Mouse (Mus musculus): ENCODE results near the gene Mta3. TPM values are rescaled to one million over a fixed set of nuclear protein-coding genes. Genes with fewer than 3 reads are reported as not detected.

Mta3 gene
- polyA plus RNA-seq, 1 experiment from 2014 or later = 43.6 TPM

DNA sequence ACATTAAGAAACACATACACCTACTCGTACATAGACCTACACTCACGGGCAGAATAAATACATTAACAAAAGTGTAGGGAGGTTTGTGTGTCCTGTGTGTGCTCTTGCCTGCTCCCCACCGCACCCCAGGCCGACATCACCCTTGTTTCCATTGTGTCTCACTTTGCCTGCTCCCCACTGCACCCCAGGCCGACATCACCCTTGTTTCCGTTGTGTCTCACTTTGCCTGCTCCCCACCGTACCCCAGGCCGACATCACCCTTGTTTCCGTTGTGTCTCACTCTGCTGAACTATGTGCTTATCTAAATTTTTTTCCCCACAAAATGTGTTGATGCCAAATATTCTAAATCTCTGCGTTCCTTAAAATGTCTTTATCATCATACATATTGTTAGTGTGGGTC lies 15.2 kb downstream of the Mta3 start:
- 82% methylated on average over 10 of the region's 10 CpGs for WGBS
- Histone ChIP-seq H3K27ac (ENCODE audit: low read length) (no peak overlapping the region), H3K36me3 (ENCODE audit: control insufficient read depth, insufficient read depth) (peaks cover 20% of the 10 kb centered on the region), H3K4me2 (ENCODE audit: low read depth, low read length) (no peak overlapping the region), H3K9ac (ENCODE audit: low read length) (no peak overlapping the region), H3K27me3 (ENCODE audit: control insufficient read depth, insufficient read depth, low read length) (no peaks in the 10 kb centered on the region), H3K9me3 (replicated peaks; ENCODE audit: control insufficient read depth, low read length) (peaks cover 5% of the 10 kb centered on the region; the same call in 1 of the 2 replicates), H3K4me1 (ENCODE audit: control insufficient read depth, insufficient read depth, low read length) (peaks cover 6% of the 10 kb centered on the region; the same call in 1 of the 2 replicates), H3K4me3 (ENCODE audit: low read length) (no peak overlapping the region)
- ATAC-seq (replicated peaks; ENCODE audit: extremely low read depth, insufficient read depth, low FRiP score) = no peak

GRCm38 (mm10) chr17:83723064-83723463 lies 17.1 kb downstream of the Mta3 start:
- peak; percentile 60; the same call in 1 of the 2 replicates for ATAC-seq (replicated peaks; ENCODE audit: extremely low read depth, insufficient read depth, low FRiP score)
- Histone ChIP-seq H3K9ac (ENCODE audit: low read length) (no peak overlapping the region), H3K9me3 (replicated peaks; ENCODE audit: control insufficient read depth, low read length) (no peaks in the 10 kb centered on the region), H3K27ac (ENCODE audit: low read length) (no peak overlapping the region), H3K4me2 (ENCODE audit: low read depth, low read length) (no peak overlapping the region; the same call in 1 of the 2 replicates), H3K4me3 (ENCODE audit: low read length) (no peak overlapping the region), H3K36me3 (ENCODE audit: control insufficient read depth, insufficient read depth) (peaks cover 4% of the 10 kb centered on the region; the same call in 1 of the 2 replicates), H3K4me1 (ENCODE audit: control insufficient read depth, insufficient read depth, low read length) (peaks cover 6% of the 10 kb centered on the region; the same call in 1 of the 2 replicates), H3K27me3 (ENCODE audit: control insufficient read depth, insufficient read depth, low read length) (no peaks in the 10 kb centered on the region)
- 47% methylated on average over 9 of the region's 9 CpGs for WGBS

DNA sequence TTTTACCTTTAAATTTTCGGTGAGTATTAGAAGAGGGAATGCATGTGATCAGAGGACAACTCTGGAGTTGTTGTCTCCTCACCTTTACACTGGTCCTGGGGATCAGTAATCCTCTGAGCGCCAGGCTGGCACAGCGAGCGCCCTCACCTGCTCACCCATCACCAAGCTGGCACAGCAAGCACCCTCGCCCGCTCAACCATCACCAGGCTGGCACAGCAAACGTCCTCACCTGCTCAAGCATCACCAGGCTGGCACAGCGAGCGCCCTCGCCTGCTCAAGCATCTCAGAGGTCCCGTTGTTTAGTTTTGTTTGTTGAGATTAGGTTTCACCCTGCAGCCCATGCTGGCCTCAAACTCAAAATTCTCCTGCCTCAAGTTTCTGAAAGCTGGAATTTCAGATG lies 20.5 kb downstream of the Mta3 start:
- Histone ChIP-seq H3K4me3 (ENCODE audit: low read length) (no peak overlapping the region), H3K9ac (ENCODE audit: low read length) (no peak overlapping the region), H3K36me3 (ENCODE audit: control insufficient read depth, insufficient read depth) (peaks cover 4% of the 10 kb centered on the region; the same call in 1 of the 2 replicates), H3K9me3 (replicated peaks; ENCODE audit: control insufficient read depth, low read length) (no peaks in the 10 kb centered on the region), H3K4me1 (ENCODE audit: control insufficient read depth, insufficient read depth, low read length) (peaks cover 6% of the 10 kb centered on the region; the same call in 1 of the 2 replicates), H3K4me2 (ENCODE audit: low read depth, low read length) (no peak overlapping the region), H3K27me3 (ENCODE audit: control insufficient read depth, insufficient read depth, low read length) (no peaks in the 10 kb centered on the region), H3K27ac (ENCODE audit: low read length) (no peak overlapping the region)
- no peak for ATAC-seq (replicated peaks; ENCODE audit: extremely low read depth, insufficient read depth, low FRiP score)
- 94% methylated on average over 11 of the region's 11 CpGs for WGBS

DNA sequence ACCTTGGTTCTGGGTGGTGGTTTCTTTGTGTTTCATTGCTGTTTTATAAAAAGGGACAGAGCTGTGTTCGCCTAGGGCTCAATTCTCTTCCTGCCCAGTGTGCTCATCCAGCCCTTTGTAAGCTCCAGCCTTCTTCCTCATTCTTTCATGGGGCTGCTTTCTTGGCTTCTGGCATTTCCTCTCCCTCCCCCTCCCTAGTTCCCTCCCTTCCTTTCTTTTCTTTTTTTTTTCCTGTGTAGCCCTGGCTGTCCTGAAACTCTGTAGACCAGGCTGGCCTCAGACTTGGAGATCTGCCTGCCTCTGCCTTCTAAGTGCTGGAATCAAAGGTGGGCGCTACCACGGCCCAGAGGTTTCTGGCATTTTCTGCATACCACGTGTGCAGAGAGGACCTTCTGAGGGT lies 21.7 kb downstream of the Mta3 start:
- 86% methylated on average over 4 of the region's 4 CpGs for WGBS
- Histone ChIP-seq H3K27ac (ENCODE audit: low read length) (no peak overlapping the region), H3K9ac (ENCODE audit: low read length) (no peak overlapping the region), H3K4me1 (ENCODE audit: control insufficient read depth, insufficient read depth, low read length) (peaks cover 6% of the 10 kb centered on the region; the same call in 1 of the 2 replicates), H3K4me3 (ENCODE audit: low read length) (no peak overlapping the region), H3K36me3 (ENCODE audit: control insufficient read depth, insufficient read depth) (peaks cover 4% of the 10 kb centered on the region; the same call in 1 of the 2 replicates), H3K27me3 (ENCODE audit: control insufficient read depth, insufficient read depth, low read length) (no peaks in the 10 kb centered on the region), H3K4me2 (ENCODE audit: low read depth, low read length) (no peak overlapping the region), H3K9me3 (replicated peaks; ENCODE audit: control insufficient read depth, low read length) (no peaks in the 10 kb centered on the region)
- no peak for ATAC-seq (replicated peaks; ENCODE audit: extremely low read depth, insufficient read depth, low FRiP score)

- H3K9ac ChIP-seq (ENCODE audit: low read length) = no peak overlapping the region
- H3K27me3 ChIP-seq (ENCODE audit: control insufficient read depth, insufficient read depth, low read length) = no peaks in the 10 kb centered on the region
- H3K4me1 ChIP-seq (ENCODE audit: control insufficient read depth, insufficient read depth, low read length) = 0 out of 2 replicates have a peak, but pooled peaks cover 2% of the 10 kb centered on the region
- WGBS = 91% methylated on average over 9 of the region's 9 CpGs
- H3K9me3 ChIP-seq (replicated peaks; ENCODE audit: control insufficient read depth, low read length) = no peaks in the 10 kb centered on the region
- peaks cover under 1% of the 10 kb centered on the region; the same call in 1 of the 2 replicates for H3K36me3 ChIP-seq (ENCODE audit: control insufficient read depth, insufficient read depth)
- ATAC-seq (replicated peaks; ENCODE audit: extremely low read depth, insufficient read depth, low FRiP score) = no peak
- no peak overlapping the region for H3K4me3 ChIP-seq (ENCODE audit: low read length)
- H3K4me2 ChIP-seq (ENCODE audit: low read depth, low read length) = no peak overlapping the region
- H3K27ac ChIP-seq (ENCODE audit: low read length) = no peak overlapping the region
Observed at GRCm38 (mm10) chr17:83729029-83729428, 23.1 kb downstream of the Mta3 start.

DNA sequence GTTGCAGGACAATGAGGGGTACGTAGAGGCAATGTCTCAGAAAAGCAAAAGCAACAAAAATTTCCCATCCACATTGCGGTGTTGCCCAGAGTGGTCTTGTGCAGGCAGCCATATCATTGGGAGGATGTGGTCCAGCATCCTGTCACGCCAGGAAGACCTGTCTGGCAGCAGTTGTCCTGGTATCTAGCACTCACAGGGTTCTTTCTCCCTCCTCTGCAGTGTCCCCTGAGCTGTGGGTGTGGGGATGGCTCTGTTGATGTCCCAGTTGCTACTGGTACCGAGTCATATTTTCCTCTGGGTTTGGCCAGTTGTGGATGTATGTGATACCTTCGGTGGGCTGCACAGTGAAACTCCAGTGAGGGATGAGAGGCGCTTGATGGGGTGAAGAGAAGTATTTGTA lies 24.2 kb downstream of the Mta3 start:
- Histone ChIP-seq H3K4me1 (ENCODE audit: control insufficient read depth, insufficient read depth, low read length) (0 out of 2 replicates have a peak, but pooled peaks cover 2% of the 10 kb centered on the region), H3K27ac (ENCODE audit: low read length) (no peak overlapping the region), H3K4me2 (ENCODE audit: low read depth, low read length) (no peak overlapping the region), H3K4me3 (ENCODE audit: low read length) (no peak overlapping the region), H3K9ac (ENCODE audit: low read length) (no peak overlapping the region), H3K9me3 (replicated peaks; ENCODE audit: control insufficient read depth, low read length) (no peaks in the 10 kb centered on the region), H3K36me3 (ENCODE audit: control insufficient read depth, insufficient read depth) (no peaks in the 10 kb centered on the region), H3K27me3 (ENCODE audit: control insufficient read depth, insufficient read depth, low read length) (no peaks in the 10 kb centered on the region)
- no peak for ATAC-seq (replicated peaks; ENCODE audit: extremely low read depth, insufficient read depth, low FRiP score)
- WGBS = 87% methylated on average over 6 of the region's 6 CpGs

- Histone ChIP-seq H3K4me2 (ENCODE audit: low read depth, low read length) (peak overlapping the region; percentile 2; the same call in 1 of the 2 replicates), H3K9me3 (replicated peaks; ENCODE audit: control insufficient read depth, low read length) (no peaks in the 10 kb centered on the region), H3K9ac (ENCODE audit: low read length) (no peak overlapping the region), H3K27ac (ENCODE audit: low read length) (peak overlapping the region; percentile 33), H3K4me1 (ENCODE audit: control insufficient read depth, insufficient read depth, low read length) (0 out of 2 replicates have a peak, but pooled peaks cover 2% of the 10 kb centered on the region), H3K27me3 (ENCODE audit: control insufficient read depth, insufficient read depth, low read length) (no peaks in the 10 kb centered on the region), H3K36me3 (ENCODE audit: control insufficient read depth, insufficient read depth) (no peaks in the 10 kb centered on the region), H3K4me3 (ENCODE audit: low read length) (no peak overlapping the region)
- peak; percentile 61; the same call in 1 of the 2 replicates for ATAC-seq (replicated peaks; ENCODE audit: extremely low read depth, insufficient read depth, low FRiP score)
- 37% methylated on average over 10 of the region's 10 CpGs for WGBS
Observed at GRCm38 (mm10) chr17:83732166-83732629, 26.2 kb downstream of the Mta3 start.

- no peak overlapping the region for H3K4me2 ChIP-seq (ENCODE audit: low read depth, low read length)
- H3K36me3 ChIP-seq (ENCODE audit: control insufficient read depth, insufficient read depth) = no peaks in the 10 kb centered on the region
- H3K9ac ChIP-seq (ENCODE audit: low read length) = no peak overlapping the region
- no peak overlapping the region; the same call in 1 of the 2 replicates for H3K27ac ChIP-seq (ENCODE audit: low read length)
- 0 out of 2 replicates have a peak, but pooled peaks have one; percentile 10 for ATAC-seq (replicated peaks; ENCODE audit: extremely low read depth, insufficient read depth, low FRiP score)
- 0 out of 2 replicates have a peak, but pooled peaks cover 2% of the 10 kb centered on the region for H3K4me1 ChIP-seq (ENCODE audit: control insufficient read depth, insufficient read depth, low read length)
- no peaks in the 10 kb centered on the region for H3K9me3 ChIP-seq (replicated peaks; ENCODE audit: control insufficient read depth, low read length)
- H3K27me3 ChIP-seq (ENCODE audit: control insufficient read depth, insufficient read depth, low read length) = no peaks in the 10 kb centered on the region
- H3K4me3 ChIP-seq (ENCODE audit: low read length) = no peak overlapping the region
- 45% methylated on average over 5 of the region's 5 CpGs for WGBS
Observed at GRCm38 (mm10) chr17:83732801-83733200, 26.8 kb downstream of the Mta3 start.

GRCm38 (mm10) chr17:83736701-83737100 lies 30.7 kb downstream of the Mta3 start:
- WGBS = 87% methylated on average over 9 of the region's 9 CpGs
- Histone ChIP-seq H3K36me3 (ENCODE audit: control insufficient read depth, insufficient read depth) (peaks cover 4% of the 10 kb centered on the region), H3K9me3 (replicated peaks; ENCODE audit: control insufficient read depth, low read length) (no peaks in the 10 kb centered on the region), H3K4me3 (ENCODE audit: low read length) (no peak overlapping the region), H3K27ac (ENCODE audit: low read length) (no peak overlapping the region), H3K4me1 (ENCODE audit: control insufficient read depth, insufficient read depth, low read length) (no peaks in the 10 kb centered on the region), H3K4me2 (ENCODE audit: low read depth, low read length) (no peak overlapping the region), H3K9ac (ENCODE audit: low read length) (no peak overlapping the region), H3K27me3 (ENCODE audit: control insufficient read depth, insufficient read depth, low read length) (no peaks in the 10 kb centered on the region)
- ATAC-seq (replicated peaks; ENCODE audit: extremely low read depth, insufficient read depth, low FRiP score) = no peak

Measured in heart, embryonic 16.5 days (tissue).